Mouse (Mus musculus): Measurements from ENCODE around the gene 9030612E09Rik. TPM values are rescaled to one million over a fixed set of nuclear protein-coding genes. Genes with fewer than 3 reads are reported as not detected.

The 9030612E09Rik gene
- total RNA-seq (2021): 1 to 10 TPM; 1.2 to 1.7 TPM

DNA sequence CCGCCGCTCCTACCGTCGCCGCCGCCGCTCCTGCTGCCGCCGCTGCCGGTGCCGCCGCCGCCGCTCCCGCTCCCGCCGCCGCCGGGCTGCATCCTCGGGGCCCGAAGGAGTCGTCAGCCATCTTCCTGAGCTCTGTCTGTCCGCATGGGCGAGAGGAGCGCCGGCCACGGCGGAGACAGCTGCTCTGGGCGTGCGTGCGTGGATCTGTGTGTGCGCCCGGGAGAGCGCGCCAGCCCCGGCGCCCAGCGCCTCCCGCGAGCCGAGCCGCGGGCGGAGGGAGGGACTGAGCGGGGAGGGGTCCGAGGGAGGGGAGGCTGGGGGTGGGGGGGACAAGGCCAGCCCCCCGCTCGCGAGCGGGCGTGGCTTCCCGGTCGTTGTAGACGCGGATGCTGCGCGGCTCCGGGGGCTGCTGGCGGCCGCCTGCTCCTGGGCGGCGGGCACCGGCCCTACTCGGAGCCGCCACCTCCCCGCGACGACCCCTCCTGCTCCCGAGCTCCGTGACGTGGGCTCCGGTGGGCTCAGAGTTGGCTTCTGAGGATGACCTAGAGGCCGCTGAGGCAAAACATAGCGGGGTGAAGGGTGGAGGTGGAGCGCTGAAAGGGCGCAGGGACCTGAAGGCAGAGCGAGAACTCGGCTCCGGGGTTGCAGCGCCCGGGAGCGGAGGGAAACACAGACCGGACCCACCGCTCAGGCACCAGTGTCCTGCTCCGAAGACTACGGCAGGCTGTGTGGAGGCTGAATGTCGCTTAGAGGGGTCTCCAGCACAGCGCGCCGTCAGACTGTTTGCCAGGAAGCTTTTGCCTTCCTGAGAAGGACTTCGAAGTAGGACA lies at the start of gene 9030612E09Rik, which contains the start of gene Sobp:
TSS of gene 9030612E09Rik (plus strand) at position 379 of the 830 bp plus-strand sequence.
TSS of gene Sobp (minus strand) at position 205 of the 830 bp plus-strand sequence.
- peak; percentile 72 to 87 for DNase-seq (ENCODE audit: extremely low spot score in 1 of 2, low spot score in 2 of 2)
- intact Hi-C loops (cut with DNase I): loop anchor here (5.0 kb wide), 2 partner anchors 48 to 152 kb away; partner anchors contain the start of gene Pdss2

- DNase-seq (ENCODE audit: extremely low spot score in 1 of 2, low spot score in 2 of 2): no peak
- intact Hi-C loops (cut with DNase I): no loop called here
Observed at GRCm38 (mm10) chr10:43128750-43129149, 45.8 kb upstream of the 9030612E09Rik start.

DNA sequence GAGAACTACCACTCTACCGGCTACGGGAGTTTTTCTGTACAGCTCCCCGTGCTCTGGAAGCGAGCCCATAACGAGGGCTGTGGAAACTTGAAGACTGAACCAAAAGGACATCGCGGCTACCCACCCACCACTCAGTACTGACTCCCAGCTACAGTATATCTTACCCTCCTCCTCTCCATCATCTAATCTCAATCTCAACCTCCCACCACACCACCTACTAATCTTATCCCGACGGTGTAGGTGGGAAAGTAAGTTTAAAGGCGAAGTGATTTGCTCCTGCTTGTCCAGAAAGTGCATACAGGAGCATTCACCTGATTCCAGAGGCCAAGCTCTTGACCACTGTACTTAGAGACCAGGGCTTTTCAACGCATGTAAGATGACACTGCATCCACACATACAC lies 40.5 kb upstream of the 9030612E09Rik start:
- intact Hi-C loops (cut with DNase I): no loop called here
- no peak for DNase-seq (ENCODE audit: extremely low spot score in 1 of 2, low spot score in 2 of 2)

- intact Hi-C loops (cut with DNase I): no loop called here
- DNase-seq (ENCODE audit: extremely low spot score in 1 of 2, low spot score in 2 of 2): no peak
Observed at GRCm38 (mm10) chr10:43143173-43143572, 31.3 kb upstream of the 9030612E09Rik start.

DNA sequence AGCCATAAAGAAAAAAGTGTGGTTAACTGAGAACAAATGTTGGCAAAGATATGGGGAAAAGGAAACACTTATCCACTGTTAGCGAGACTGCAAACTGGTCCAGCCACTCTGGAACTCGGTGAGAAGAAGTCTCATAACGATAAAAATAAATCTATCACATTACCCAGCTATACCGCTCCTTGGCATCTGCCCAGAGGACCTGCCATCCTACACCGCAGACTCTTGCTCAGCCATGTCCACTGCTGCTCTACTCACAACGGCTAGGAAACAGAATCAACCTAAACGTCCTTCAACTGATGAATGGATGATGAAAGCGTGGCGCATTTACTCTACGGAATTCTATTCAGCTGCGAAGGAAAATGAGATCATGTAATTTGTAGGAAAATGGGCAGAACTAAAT lies 26.0 kb upstream of the 9030612E09Rik start:
- DNase-seq (ENCODE audit: extremely low spot score in 1 of 2, low spot score in 2 of 2): no peak

DNA sequence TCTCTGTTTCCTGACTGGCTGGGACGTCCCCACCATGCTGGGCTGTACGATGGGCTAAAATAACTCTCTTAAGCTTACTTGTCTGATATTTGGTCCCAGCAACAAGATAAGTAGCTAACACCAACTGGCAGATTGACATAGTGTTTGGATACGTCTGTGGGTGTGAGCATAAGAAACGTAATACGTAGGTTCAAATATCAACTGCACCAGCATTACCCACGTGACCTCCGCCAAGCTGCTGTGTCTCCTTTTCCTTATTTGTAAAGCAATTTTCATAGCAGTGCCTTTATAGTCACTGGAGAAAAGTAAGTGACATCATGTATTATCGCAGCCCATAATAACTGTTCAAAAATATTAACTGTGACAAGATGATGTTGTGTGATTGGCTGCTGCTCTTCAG lies 21.9 kb upstream of the 9030612E09Rik start:
- DNase-seq (ENCODE audit: extremely low spot score in 1 of 2, low spot score in 2 of 2): no peak
- intact Hi-C loops (cut with DNase I): no loop called here

More for the DNA sequence above, 26.0 kb upstream of the 9030612E09Rik start:
- intact Hi-C loops (cut with DNase I): no loop called here

DNA sequence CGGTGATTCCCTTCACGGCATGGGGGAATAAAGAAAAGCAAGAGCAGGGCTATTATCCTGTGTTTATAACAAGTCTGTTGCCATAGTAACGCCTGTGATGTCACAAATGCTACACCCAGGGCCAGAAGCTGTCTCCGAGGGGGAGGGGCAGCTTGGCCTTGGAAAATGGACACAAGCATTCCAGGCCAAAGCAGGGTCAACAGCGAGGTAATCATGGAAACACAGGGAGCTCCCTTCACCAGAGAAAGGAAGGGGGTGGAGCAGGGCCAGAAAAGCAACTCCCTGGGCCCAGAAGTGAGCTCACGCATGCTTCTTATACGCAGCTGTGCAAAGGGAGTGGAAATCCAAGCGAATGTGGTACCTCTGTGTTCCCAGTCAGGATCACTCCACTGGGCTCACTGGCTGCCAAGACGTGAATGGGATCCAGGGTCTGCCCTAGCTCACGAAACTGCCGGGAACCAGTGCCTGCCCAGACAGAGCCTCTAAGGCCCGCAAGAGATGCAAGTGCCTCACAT lies 19.4 kb upstream of the 9030612E09Rik start:
- DNase-seq (ENCODE audit: extremely low spot score in 1 of 2, low spot score in 2 of 2): peak; percentile 49 to 86
- intact Hi-C loops (cut with DNase I): no loop called here

DNA sequence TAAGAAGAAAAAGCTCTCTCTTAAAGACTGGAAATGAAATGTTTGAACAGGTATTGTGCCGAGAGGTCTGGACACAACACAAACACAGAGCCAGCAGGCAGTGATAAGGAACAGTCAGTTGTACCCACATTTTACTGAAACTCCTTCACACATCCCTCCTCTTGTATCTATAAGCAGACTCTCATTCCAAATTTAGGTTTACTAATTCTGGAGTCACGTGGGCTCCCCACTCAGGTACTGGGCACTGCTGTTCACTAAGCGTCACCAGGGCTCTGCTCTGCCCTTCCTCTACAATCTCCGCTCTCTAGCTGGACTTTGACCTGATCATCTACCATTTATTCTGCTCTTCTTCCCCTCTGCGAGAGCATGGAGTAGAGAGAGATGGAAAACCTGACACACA lies 15.6 kb upstream of the 9030612E09Rik start:
- no peak for DNase-seq (ENCODE audit: extremely low spot score in 1 of 2, low spot score in 2 of 2)
- intact Hi-C loops (cut with DNase I): no loop called here

DNA sequence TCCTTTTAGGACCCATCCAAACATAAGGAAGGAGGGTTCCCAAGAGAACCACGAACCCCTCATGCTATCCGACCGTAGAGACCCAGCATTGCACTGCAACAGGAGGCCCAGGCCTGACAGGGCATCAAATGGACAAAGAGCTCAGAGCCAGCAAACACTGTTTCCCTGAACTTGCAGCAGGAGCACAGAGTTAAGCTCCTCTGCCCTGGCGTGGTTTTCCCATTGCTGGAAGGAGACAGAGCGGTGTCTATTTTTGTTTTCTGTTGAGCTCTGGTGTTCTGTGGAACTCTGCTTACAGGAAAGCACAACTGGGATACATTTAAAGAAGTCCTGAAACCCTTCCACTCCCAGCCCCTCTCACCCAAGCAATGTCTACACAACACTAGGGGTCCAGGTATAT lies 15.2 kb upstream of the 9030612E09Rik start:
- no peak for DNase-seq (ENCODE audit: extremely low spot score in 1 of 2, low spot score in 2 of 2)
- intact Hi-C loops (cut with DNase I): no loop called here

- DNase-seq (ENCODE audit: extremely low spot score in 1 of 2, low spot score in 2 of 2): no peak
- intact Hi-C loops (cut with DNase I): no loop called here
Observed at GRCm38 (mm10) chr10:43162318-43162717, 12.2 kb upstream of the 9030612E09Rik start.

GRCm38 (mm10) chr10:43164406-43164805 lies 10.1 kb upstream of the 9030612E09Rik start:
- intact Hi-C loops (cut with DNase I): no loop called here
- no peak for DNase-seq (ENCODE audit: extremely low spot score in 1 of 2, low spot score in 2 of 2)

- no peak for DNase-seq (ENCODE audit: extremely low spot score in 1 of 2, low spot score in 2 of 2)
- intact Hi-C loops (cut with DNase I): no loop called here
Observed at GRCm38 (mm10) chr10:43166146-43166545, 8.4 kb upstream of the 9030612E09Rik start.

DNA sequence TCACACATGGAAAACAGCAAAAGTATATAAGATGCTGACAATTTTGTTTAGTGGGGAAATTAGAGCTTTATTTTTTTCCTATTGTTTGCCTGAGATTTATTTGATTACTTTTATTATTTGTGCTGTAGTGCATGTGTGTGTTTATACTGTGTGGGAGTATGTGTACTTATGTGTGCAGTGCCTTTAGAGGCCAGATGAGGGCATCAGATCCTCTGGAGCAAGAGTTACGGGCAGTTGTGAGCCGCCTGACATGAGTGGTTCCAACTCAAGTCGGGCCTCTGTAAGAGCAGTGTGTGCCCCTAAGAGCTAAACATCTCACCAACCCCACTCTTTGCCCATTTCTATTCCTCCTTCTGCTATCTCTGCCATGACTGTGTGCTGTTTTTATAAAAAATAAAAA lies 7.7 kb upstream of the 9030612E09Rik start:
- intact Hi-C loops (cut with DNase I): no loop called here
- DNase-seq (ENCODE audit: extremely low spot score in 1 of 2, low spot score in 2 of 2): no peak

DNA sequence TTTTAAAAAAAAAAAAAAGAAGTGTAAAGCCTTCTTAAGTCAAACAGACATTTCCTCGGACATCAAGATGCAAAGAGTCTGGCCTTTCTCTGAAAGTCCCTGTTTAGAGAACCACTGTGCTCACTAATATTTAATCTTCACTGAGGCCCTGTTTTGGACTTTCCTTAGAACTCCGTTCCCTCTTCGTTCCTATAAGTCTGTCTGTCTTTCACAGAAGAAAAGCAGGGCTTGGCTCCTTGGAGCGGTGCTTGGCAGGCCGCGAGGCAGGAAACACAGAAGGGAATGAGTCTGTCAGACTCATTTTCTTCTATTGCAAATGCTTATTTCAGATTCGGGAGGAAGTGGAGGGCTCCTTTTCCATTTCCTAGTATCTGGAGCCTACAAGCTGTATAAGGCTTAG lies 5.7 kb upstream of the 9030612E09Rik start:
- DNase-seq (ENCODE audit: extremely low spot score in 1 of 2, low spot score in 2 of 2): no peak
- intact Hi-C loops (cut with DNase I): no loop called here

- DNase-seq (ENCODE audit: extremely low spot score in 1 of 2, low spot score in 2 of 2): no peak
- intact Hi-C loops (cut with DNase I): loop anchor here (5.0 kb wide), 2 partner anchors 51 to 149 kb away; partner anchors contain the start of gene Pdss2
Observed at GRCm38 (mm10) chr10:43171106-43171505, 3.4 kb upstream of the 9030612E09Rik start.

GRCm38 (mm10) chr10:43172066-43172465 lies 2.4 kb upstream of the 9030612E09Rik start:
- intact Hi-C loops (cut with DNase I): loop anchor here (5.0 kb wide), 2 partner anchors 50 to 150 kb away; partner anchors contain the start of gene Pdss2

DNA sequence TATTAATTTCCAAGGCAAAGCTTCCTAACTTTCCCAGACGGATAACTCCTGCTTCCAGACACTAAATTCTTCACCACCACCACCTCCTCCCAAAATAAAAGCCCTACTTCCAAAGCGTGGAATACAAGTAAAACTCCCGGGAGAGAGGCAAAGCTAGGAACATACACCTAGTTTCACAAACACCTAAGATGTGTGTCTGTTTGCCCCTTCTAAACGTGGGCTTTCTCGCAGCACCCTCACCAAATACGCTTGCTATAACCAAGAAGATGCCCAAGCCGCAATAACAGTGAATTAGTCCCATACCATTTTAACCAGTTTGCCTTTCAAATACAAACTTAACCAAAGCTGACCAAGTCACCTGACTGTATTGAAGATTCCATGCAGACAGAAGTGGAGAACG lies 1.9 kb upstream of the 9030612E09Rik start:
- no peak for DNase-seq (ENCODE audit: extremely low spot score in 1 of 2, low spot score in 2 of 2)
- intact Hi-C loops (cut with DNase I): loop anchor here (5.0 kb wide), 2 partner anchors 50 to 150 kb away; partner anchors contain the start of gene Pdss2

More at GRCm38 (mm10) chr10:43172066-43172465, 2.4 kb upstream of the 9030612E09Rik start:
- no peak for DNase-seq (ENCODE audit: extremely low spot score in 1 of 2, low spot score in 2 of 2)

DNA sequence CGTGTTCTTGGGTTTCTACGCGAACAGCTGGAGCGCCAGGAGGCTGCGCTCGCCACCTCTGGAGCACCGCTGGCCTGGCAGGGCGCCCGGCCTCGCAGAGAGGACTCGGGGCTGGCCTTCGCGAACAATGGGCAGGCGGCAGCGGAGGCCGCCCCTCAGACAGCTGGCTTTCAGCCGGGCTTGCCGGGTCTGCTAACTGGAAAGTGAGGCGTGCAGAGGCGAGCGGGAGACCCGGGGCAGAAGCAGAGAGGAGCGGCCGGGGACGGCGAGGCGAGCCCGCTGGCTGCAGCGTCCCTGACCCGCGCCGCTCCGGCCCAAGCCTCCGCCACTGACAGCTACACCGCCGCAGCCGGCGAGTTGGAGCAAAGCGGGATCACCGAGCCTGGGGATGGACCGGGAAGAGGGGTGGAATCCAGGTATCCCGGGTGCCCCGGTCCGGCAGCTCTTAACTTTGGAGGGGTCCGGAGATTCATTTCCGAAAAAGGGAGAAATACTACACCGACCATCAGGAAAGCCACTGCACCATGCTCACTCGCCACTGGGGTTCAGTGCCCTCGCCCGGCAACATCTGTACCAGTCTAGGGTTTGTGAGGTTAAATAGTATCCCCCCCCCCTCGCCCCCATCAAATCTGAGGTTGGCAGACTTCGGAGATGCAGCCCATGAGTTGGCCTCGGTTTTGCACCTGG lies 1.2 kb upstream of the 9030612E09Rik start:
- intact Hi-C loops (cut with DNase I): loop anchor here (5.0 kb wide), 2 partner anchors 49 to 151 kb away; partner anchors contain the start of gene Pdss2
- DNase-seq (ENCODE audit: extremely low spot score in 1 of 2, low spot score in 2 of 2): peak in 1 of 2 experiments; percentile 89

- DNase-seq (ENCODE audit: extremely low spot score in 1 of 2, low spot score in 2 of 2): no peak
- intact Hi-C loops (cut with DNase I): loop anchor here (5.0 kb wide), 2 partner anchors 48 to 152 kb away; partner anchors contain the start of gene Pdss2
Observed at GRCm38 (mm10) chr10:43173828-43174325, 627 bp upstream of the 9030612E09Rik start.

Data from left cerebral cortex, postnatal 10 days (tissue).